Mouse (Mus musculus): Measurements from ENCODE around the gene Uggt1. TPM values are rescaled to one million over a fixed set of nuclear protein-coding genes. Genes with fewer than 3 reads are reported as not detected.

The Uggt1 gene
- total RNA-seq, 2 experiments from 2014 or later = 19.7 to 21.6 TPM

GRCm38 (mm10) chr1:36180038-36180437 is 64.5 kb downstream of the Uggt1 start:
- DNase-seq = no peak

GRCm38 (mm10) chr1:36173461-36173860 is 71.1 kb downstream of the Uggt1 start:
- DNase-seq = no peak

- DNase-seq = no peak
These were observed 71.6 kb downstream of the Uggt1 start for GRCm38 (mm10) chr1:36172941-36173340.

- no peak for DNase-seq
These were observed 81.8 kb downstream of the Uggt1 start for GRCm38 (mm10) chr1:36162687-36163086.

GRCm38 (mm10) chr1:36161208-36161607 is 83.3 kb downstream of the Uggt1 start:
- DNase-seq = no peak

GRCm38 (mm10) chr1:36160246-36160645 is 84.3 kb downstream of the Uggt1 start:
- no peak for DNase-seq

GRCm38 (mm10) chr1:36149411-36149810 is 95.1 kb downstream of the Uggt1 start:
- DNase-seq = no peak

- no peak for DNase-seq
These were observed 95.7 kb downstream of the Uggt1 start for GRCm38 (mm10) chr1:36148809-36149208.

- DNase-seq = no peak
These were observed 99.5 kb downstream of the Uggt1 start for GRCm38 (mm10) chr1:36145050-36145449.

- DNase-seq = no peak
These were observed 104.2 kb downstream of the Uggt1 start for GRCm38 (mm10) chr1:36140311-36140710.

- DNase-seq = peak; percentile 29
These were observed 109.9 kb downstream of the Uggt1 start for GRCm38 (mm10) chr1:36134584-36134983.

GRCm38 (mm10) chr1:36133647-36134046 is 110.9 kb downstream of the Uggt1 start:
- DNase-seq = no peak

GRCm38 (mm10) chr1:36133041-36133440 is 111.5 kb downstream of the Uggt1 start:
- no peak for DNase-seq

GRCm38 (mm10) chr1:36132211-36132610 is 112.3 kb downstream of the Uggt1 start:
- no peak for DNase-seq

- DNase-seq = no peak
These were observed 112.8 kb downstream of the Uggt1 start for GRCm38 (mm10) chr1:36131766-36132165.

GRCm38 (mm10) chr1:36131154-36131553 is 113.4 kb downstream of the Uggt1 start:
- no peak for DNase-seq

- DNase-seq = no peak
These were observed 114.0 kb downstream of the Uggt1 start for GRCm38 (mm10) chr1:36130307-36131035.

- no peak for DNase-seq
These were observed 114.6 kb downstream of the Uggt1 start for GRCm38 (mm10) chr1:36129881-36130280.

GRCm38 (mm10) chr1:36129126-36129525 is 115.4 kb downstream of the Uggt1 start:
- DNase-seq = no peak

- DNase-seq = no peak
These were observed 119.4 kb downstream of the Uggt1 start for GRCm38 (mm10) chr1:36125076-36125475.

GRCm38 (mm10) chr1:36121172-36121571 is 123.3 kb downstream of the Uggt1 start:
- no peak for DNase-seq

- no peak for DNase-seq
These were observed 125.1 kb downstream of the Uggt1 start for GRCm38 (mm10) chr1:36119426-36119825.

- no peak for DNase-seq
These were observed 125.6 kb downstream of the Uggt1 start for GRCm38 (mm10) chr1:36118958-36119357.

- no peak for DNase-seq
These were observed 126.3 kb downstream of the Uggt1 start for GRCm38 (mm10) chr1:36118061-36118685.

Measured in gastrocnemius, postnatal 25 days (tissue).